Mouse (Mus musculus): ENCODE measurements at regions not wholly inside any gene's neighbourhood (a gene's known extent, or its start where the extent isn't known, plus 50 kb on each side); places are given as distances from the start of the nearest gene placed in this dataset.

- DNase-seq (ENCODE audit: extremely low spot score), result no peak
Measured at GRCm38 (mm10) chr17:51528161-51528560, 304.9 kb downstream of the Satb1 start.

DNA sequence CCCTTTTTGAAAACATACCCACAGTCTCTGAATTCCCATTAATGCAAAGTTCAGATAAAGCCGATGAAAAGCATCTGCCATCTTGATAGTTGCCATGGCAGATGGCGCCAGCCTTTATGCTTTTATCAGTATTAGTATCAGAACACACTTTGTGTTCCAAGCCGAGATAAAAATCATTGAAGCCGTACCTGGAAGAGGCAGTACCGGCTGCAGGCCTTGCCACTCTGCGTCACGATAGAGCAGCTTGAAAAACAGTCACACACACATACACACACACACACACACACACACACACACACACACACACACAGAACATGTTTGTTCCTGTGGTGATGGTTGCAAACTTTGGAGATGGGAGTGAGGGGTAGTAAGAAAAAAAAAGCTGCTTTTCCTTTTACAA lies 306.2 kb downstream of the Satb1 start:
- DNase-seq (ENCODE audit: extremely low spot score), result no peak

GRCm38 (mm10) chr17:51526464-51526863 lies 306.6 kb downstream of the Satb1 start:
- no peak for DNase-seq (ENCODE audit: extremely low spot score)

GRCm38 (mm10) chr17:51526021-51526420 lies 307.1 kb downstream of the Satb1 start:
- DNase-seq (ENCODE audit: extremely low spot score), result no peak

DNA sequence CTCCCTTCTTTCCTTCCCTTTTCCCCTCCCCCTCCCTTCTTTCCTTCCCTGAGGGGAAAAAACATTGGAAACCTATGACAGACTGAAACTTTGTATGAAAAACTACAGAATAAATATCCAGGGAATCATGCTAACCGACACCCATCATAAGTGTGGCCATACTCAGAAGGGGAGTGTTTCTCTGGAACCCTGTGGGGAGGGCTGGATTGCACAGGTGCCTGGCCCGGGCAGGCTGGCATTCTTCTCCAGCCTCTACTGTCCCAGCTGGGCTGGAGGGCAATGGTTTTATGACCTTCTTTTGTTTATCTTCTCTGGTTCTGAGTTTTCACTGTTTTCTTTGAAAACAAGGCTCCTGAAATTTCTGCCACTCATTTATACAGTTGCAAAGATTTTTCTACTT lies 307.9 kb downstream of the Satb1 start:
- no peak for DNase-seq (ENCODE audit: extremely low spot score)

- no peak for DNase-seq (ENCODE audit: extremely low spot score)
Measured at GRCm38 (mm10) chr17:51511917-51512316, 321.2 kb downstream of the Satb1 start.

DNA sequence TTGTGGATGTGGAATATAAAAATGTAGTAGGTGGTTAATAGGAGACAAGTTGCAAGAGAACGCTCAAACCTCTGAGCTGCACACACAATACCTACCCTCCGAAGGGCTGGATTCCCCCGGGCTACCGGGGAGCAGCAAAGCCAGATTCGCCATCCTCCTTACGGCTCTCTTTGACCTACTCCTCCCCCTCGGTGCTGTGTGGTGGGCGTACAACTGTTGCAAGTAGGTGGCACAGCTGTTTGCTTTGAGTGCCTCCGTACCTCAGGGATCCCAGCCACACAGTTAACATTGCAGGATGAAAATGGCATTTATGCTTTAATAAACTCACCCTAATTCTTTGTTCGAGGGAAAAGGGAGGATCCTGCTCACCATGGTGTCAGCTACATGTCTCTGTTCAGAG lies 321.6 kb upstream of the Tbc1d5 start:
- DNase-seq (ENCODE audit: extremely low spot score), result no peak

GRCm38 (mm10) chr17:51499541-51499940 lies 320.4 kb upstream of the Tbc1d5 start:
- no peak for DNase-seq (ENCODE audit: extremely low spot score)

GRCm38 (mm10) chr17:51495038-51495437 lies 315.9 kb upstream of the Tbc1d5 start:
- no peak for DNase-seq (ENCODE audit: extremely low spot score)

GRCm38 (mm10) chr17:51489386-51489785 lies 310.2 kb upstream of the Tbc1d5 start:
- DNase-seq (ENCODE audit: extremely low spot score), result no peak

GRCm38 (mm10) chr17:51487918-51488445 lies 308.8 kb upstream of the Tbc1d5 start:
- DNase-seq (ENCODE audit: extremely low spot score), result no peak

DNA sequence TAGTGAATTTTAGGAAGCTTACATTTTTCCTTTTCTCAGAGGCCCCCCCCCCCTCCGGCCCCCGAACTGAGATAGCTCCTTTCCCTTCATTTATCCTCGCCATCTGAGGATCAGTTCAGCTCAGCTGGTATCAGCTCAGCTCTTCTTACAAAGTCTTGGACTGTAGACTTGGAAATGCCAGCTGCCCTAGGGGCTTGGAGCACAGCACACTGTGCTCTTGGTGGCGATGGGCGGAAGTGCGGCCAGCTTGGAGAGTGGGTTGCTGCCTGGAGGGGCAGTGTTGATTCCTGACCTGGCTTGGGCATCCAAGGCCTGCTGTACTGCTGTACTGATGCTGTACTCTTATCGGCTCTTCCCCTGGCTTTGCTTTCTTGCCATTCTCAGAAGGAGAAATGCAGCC lies 298.7 kb upstream of the Tbc1d5 start:
- no peak for DNase-seq (ENCODE audit: extremely low spot score)

- no peak for DNase-seq (ENCODE audit: extremely low spot score)
Measured at GRCm38 (mm10) chr17:51477404-51477803, 298.3 kb upstream of the Tbc1d5 start.

- DNase-seq (ENCODE audit: extremely low spot score), result no peak
Measured at GRCm38 (mm10) chr17:51462137-51462880, 283.2 kb upstream of the Tbc1d5 start.

DNA sequence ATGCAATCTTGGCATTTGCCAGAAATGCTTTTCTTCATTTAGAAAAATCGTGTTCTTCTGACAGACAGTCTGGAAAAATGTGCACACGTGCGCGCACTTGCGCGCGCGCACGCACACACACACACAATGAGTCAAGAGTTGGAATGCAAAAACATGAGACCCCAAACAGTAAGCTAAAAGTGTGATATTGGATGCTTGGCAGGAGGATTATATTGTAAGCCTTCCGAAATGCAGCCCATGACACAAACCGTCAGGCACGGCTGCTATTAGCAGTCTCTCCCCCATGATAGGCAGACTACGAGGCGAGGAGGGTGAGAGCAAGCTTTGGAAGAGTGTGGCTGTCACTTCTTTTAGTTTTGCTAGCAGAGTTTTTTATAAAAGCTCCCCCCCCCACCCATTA lies 282.1 kb upstream of the Tbc1d5 start:
- DNase-seq (ENCODE audit: extremely low spot score), result peak; percentile 24

GRCm38 (mm10) chr17:51459119-51459518 lies 280.0 kb upstream of the Tbc1d5 start:
- DNase-seq (ENCODE audit: extremely low spot score), result no peak

DNA sequence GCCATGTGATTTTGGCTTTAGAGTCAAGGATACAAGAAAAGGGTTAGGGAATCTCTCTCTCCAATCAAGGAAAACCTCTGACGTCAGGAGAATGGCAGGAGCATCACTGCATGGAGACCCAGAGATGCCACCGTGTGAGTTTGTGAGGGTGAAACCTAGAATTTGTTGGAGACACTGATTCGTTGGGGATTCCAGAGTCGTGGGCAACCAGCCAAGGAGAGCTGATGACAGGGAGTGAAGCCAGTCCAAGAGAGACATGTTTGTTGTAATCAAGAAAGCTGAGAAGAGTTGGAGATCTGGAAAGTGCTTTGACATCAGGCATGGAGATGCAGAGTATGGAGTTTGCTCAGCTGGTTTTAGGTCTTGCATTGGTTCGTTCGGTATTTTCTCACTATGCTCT lies 236.6 kb upstream of the Tbc1d5 start:
- no peak for DNase-seq (ENCODE audit: extremely low spot score)

- no peak for DNase-seq (ENCODE audit: extremely low spot score)
Measured at GRCm38 (mm10) chr17:51414304-51414703, 235.2 kb upstream of the Tbc1d5 start.

DNA sequence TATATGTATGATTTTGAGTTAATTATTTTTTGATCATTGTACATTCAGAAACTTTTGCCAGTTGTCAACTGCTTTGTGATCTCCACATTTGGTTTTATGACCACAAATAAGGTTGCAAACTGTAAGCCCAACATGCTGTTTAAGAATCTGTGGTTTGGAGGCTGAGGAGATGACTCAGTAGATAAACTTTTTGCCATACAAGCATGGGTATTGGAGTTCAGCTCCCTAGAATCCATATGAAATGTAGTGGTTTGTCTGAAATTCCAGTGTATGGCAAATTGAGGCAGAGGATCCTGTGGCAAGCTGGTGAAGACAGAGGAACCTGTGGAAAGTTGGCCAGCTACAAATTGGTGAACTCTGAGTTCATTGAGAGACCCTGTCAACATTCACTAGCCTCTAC lies 234.6 kb upstream of the Tbc1d5 start:
- no peak for DNase-seq (ENCODE audit: extremely low spot score)

- DNase-seq (ENCODE audit: extremely low spot score), result no peak
Measured at GRCm38 (mm10) chr17:51411545-51412094, 232.5 kb upstream of the Tbc1d5 start.

DNA sequence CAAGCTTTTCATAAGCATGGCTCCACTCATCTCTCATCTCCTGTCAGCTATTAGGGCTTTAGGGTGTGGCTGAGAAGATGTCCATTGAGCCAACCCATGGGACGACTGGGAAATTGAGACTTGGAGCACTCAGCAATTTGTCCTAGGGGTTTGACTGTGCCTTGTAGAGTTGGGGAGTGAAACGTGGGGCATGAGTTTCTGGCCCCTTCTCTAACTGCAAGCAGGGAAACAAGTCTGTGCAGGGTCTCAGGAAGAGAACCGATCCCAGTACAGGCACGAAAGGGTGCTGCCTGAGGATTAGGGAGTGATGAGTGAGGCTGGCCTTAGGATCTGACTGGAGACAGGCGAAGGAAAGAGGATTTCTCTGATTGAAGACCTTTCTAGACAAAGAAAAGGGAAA lies 229.7 kb upstream of the Tbc1d5 start:
- DNase-seq (ENCODE audit: extremely low spot score), result no peak

- DNase-seq (ENCODE audit: extremely low spot score), result no peak
Measured at GRCm38 (mm10) chr17:51408367-51408766, 229.2 kb upstream of the Tbc1d5 start.

DNA sequence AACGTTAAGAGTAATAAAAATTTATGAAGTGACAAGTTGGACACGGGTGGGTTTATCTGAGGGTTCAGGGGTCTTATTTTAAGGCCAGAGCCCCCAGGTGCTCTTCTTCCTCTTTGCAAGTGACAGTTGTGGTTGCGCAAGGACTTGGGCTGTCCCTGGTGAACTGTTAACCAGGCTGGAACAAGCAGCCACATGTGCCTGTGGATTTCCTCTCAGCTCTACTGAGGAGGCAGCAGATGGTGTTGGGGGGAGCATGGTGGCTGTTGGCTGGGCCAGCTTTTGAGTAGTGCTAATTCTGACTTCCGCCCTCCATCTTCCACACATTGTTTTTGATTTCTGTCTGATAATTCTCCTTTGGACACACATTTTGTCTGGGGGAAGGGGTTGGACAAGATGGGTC lies 227.9 kb upstream of the Tbc1d5 start:
- no peak for DNase-seq (ENCODE audit: extremely low spot score)

GRCm38 (mm10) chr17:51405059-51405458 lies 225.9 kb upstream of the Tbc1d5 start:
- DNase-seq (ENCODE audit: extremely low spot score), result no peak
